Mouse (Mus musculus): ENCODE measurements around the gene Mkrn2os. TPM values are rescaled to one million over a fixed set of nuclear protein-coding genes. Genes with fewer than 3 reads are reported as not detected.

Mkrn2os gene
- polyA plus RNA-seq, 1 experiment from 2014 or later = 0.25 TPM

DNA sequence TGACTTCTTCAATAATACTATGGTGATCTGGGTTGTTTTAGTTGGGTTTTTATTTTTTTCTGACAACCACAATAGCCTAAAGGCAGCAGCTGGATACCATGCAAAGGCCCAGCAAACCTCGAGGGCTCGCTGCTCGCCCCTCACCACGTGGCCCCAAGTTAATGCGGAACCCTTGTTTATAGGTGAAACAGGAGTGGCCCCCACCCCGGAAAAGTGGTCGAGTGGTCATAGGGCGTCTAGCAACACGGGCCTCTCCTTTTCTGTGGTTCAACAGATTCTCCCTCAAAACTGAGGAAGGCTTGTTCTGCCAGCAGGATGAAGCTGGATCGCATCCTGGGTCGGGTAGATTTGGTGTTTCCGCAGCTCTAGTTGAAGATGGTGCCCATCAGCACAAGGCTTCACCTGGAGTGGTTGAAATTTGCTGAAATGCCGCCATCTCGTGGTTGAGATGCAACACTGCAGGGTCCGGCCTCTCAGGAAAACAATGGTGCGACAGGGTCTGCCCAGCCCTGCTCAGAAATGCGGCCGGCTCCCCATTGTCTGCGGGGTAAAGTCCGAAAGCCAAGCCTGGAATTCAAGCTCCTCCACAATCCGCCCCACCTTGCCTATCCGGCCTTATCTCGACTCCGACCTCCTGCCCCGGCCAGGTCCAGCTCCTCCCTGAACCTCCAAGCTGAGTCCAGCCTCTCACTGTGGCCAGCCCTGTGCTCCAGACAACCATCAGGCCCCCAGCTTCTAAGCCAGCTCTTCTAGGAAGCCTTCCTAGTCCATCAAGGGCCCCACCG is 53.5 kb downstream of the Mkrn2os start:
- ATAC-seq (ENCODE audit: borderline replicate concordance, extremely low read depth, low FRiP score, low TSS enrichment) = peak; percentile 70
- Histone ChIP-seq H3K9me3 (no peaks in the 10 kb centered on the region), H3K4me3 (peak overlapping the region; percentile 22), H3K27ac (no peak overlapping the region), H3K27me3 (no peaks in the 10 kb centered on the region), H3K4me1 (peaks cover 17% of the 10 kb centered on the region), H3K4me2 (peak overlapping the region; percentile 58), H3K9ac (peak overlapping the region; percentile 43), H3K36me3 (no peaks in the 10 kb centered on the region)
- 19% methylated on average over 26 of the region's 26 CpGs for WGBS

GRCm38 (mm10) chr6:115536169-115536568 is 56.2 kb downstream of the Mkrn2os start:
- H3K4me3 ChIP-seq = no peak overlapping the region
- H3K9ac ChIP-seq = no peak overlapping the region
- no peak overlapping the region for H3K27ac ChIP-seq
- H3K36me3 ChIP-seq = no peaks in the 10 kb centered on the region
- ATAC-seq (ENCODE audit: borderline replicate concordance, extremely low read depth, low FRiP score, low TSS enrichment) = no peak
- H3K27me3 ChIP-seq = no peaks in the 10 kb centered on the region
- WGBS = 70% methylated on average over 4 of the region's 4 CpGs
- H3K4me1 ChIP-seq = peaks cover 15% of the 10 kb centered on the region
- no peaks in the 10 kb centered on the region for H3K9me3 ChIP-seq
- H3K4me2 ChIP-seq = no peak overlapping the region

DNA sequence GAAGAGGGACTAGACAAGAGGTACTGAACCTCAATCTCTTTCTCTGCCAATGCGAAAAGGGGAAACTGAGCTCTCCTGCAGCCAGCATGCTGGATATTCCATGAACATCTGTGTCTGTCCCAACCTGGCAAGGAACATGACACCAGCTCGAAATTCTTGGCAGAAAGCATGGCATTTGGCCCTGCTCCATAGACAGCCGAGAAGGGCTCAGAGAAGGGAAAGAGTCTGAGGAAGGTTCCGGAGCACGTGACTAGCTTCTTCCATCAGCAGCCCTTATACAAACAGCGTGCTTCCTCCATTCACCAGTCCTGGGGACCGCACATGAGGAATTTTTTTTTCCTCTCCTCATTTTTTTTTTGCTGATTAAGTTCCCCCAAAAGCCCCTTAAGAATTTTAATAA is 57.8 kb downstream of the Mkrn2os start:
- Histone ChIP-seq H3K36me3 (no peaks in the 10 kb centered on the region), H3K27ac (peak overlapping the region; percentile 11; the same call in 1 of the 2 replicates), H3K4me2 (no peak overlapping the region), H3K27me3 (no peaks in the 10 kb centered on the region), H3K9me3 (no peaks in the 10 kb centered on the region), H3K4me1 (peaks cover 15% of the 10 kb centered on the region), H3K4me3 (no peak overlapping the region), H3K9ac (no peak overlapping the region)
- no peak for ATAC-seq (ENCODE audit: borderline replicate concordance, extremely low read depth, low FRiP score, low TSS enrichment)
- WGBS = 26% methylated on average over 7 of the region's 7 CpGs

Other genes starting within 250 kb of the Mkrn2os start
- gene Pparg, start 231.6 kb downstream of the Mkrn2os start, polyA plus RNA-seq (2015; fragmentation: Nextera tagmentation; extraction: Ambion mirVana) = 3.9 and 4.2 TPM in 2 replicates
- 27.9 and 29.1 TPM in 2 replicates for gene Tsen2, start 47.9 kb downstream of the Mkrn2os start, polyA plus RNA-seq (2015; fragmentation: Nextera tagmentation; extraction: Ambion mirVana)
- gene Mkrn2, start 9.3 kb upstream of the Mkrn2os start, polyA plus RNA-seq (2015; fragmentation: Nextera tagmentation; extraction: Ambion mirVana) = 27.1 and 29.0 TPM in 2 replicates
- gene Raf1, start 84.1 kb upstream of the Mkrn2os start, polyA plus RNA-seq (2015; fragmentation: Nextera tagmentation; extraction: Ambion mirVana) = 81.9 and 90.6 TPM in 2 replicates
- gene Tmem40, start 169.8 kb upstream of the Mkrn2os start, polyA plus RNA-seq (2015; fragmentation: Nextera tagmentation; extraction: Ambion mirVana) = 2.6 and 3.1 TPM in 2 replicates
- 32.0 and 32.1 TPM in 2 replicates for gene Cand2, start 182.0 kb upstream of the Mkrn2os start, polyA plus RNA-seq (2015; fragmentation: Nextera tagmentation; extraction: Ambion mirVana)
- 2,081 and 2,182 TPM in 2 replicates for gene Rpl32, start 216.2 kb upstream of the Mkrn2os start, polyA plus RNA-seq (2015; fragmentation: Nextera tagmentation; extraction: Ambion mirVana)
- gene Efcab12, start 245.8 kb upstream of the Mkrn2os start, polyA plus RNA-seq (2015; fragmentation: Nextera tagmentation; extraction: Ambion mirVana) = 1.1 and 1.2 TPM in 2 replicates

Measured in lung, embryonic 15.5 days (tissue).